Mouse (Mus musculus) neural tube, embryonic 14.5 days (tissue): ENCODE results near the gene Nova1. TPM values are rescaled to one million over a fixed set of nuclear protein-coding genes. Genes with fewer than 3 reads are reported as not detected.
A peak's percentile ranks its signal among the peaks of the same experiment; 100 is the strongest.

Source experiments
- ATAC-seq: fragments of 200-750 bp; cut with Nextera tagmentation; 2 replicates; pipeline ENCODE4 v1.8.0; 2017; ENCODE audit warnings: low read depth, mild to moderate bottlenecking, moderate TSS enrichment, moderate library complexity
- H3K27ac ChIP-seq: fragments of 300-500 bp; sonication (generic); 2 replicates; pipeline ENCODE4 v1.5.1; 2014; ENCODE audit warnings: low read depth, mild to moderate bottlenecking, control low read depth, low read length, moderate library complexity, mixed read lengths
- H3K27me3 ChIP-seq: fragments of 300-500 bp; sonication (generic); 2 replicates; pipeline ENCODE4 v1.6.1; 2014; ENCODE audit warnings: low read length; ENCODE audit not compliant: control insufficient read depth, insufficient read depth
- H3K36me3 ChIP-seq: fragments of 300-500 bp; sonication (generic); 2 replicates; pipeline ENCODE4 v1.6.1; 2014; ENCODE audit warnings: low read length, mixed read lengths; ENCODE audit not compliant: control insufficient read depth, insufficient read depth
- H3K4me1 ChIP-seq: fragments of 300-500 bp; sonication (generic); 2 replicates; pipeline ENCODE4 v1.6.1; 2014; ENCODE audit warnings: low read length; ENCODE audit not compliant: control insufficient read depth, insufficient read depth
- H3K4me2 ChIP-seq: fragments of 300-500 bp; sonication (generic); 2 replicates; pipeline ENCODE4 v1.6.1; 2014; ENCODE audit warnings: mild to moderate bottlenecking, low read depth, low read length, control low read depth
- H3K4me3 ChIP-seq: fragments of 300-500 bp; sonication (generic); 2 replicates; pipeline ENCODE4 v1.5.1; 2014; ENCODE audit warnings: low read depth, low read length, control low read depth, mixed read lengths
- H3K9ac ChIP-seq: fragments of 300-500 bp; sonication (generic); replicated peaks from 2 replicates; pipeline ENCODE4 v1.6.1; 2014; ENCODE audit warnings: low read depth, mild to moderate bottlenecking, control low read depth, low read length, mixed read lengths
- H3K9me3 ChIP-seq: fragments of 300-500 bp; sonication (generic); 2 replicates; pipeline ENCODE4 v1.6.1; 2016; ENCODE audit warnings: low read length; ENCODE audit not compliant: control insufficient read depth
- WGBS: fragments of 180-500 bp; shearing (Covaris S2); extraction: QIAGEN DNeasy Blood & Tissue Kit; methylation state at CpG from one replicate; pipeline ENCODE4 v1.1.7; 2014; 5-methylcytosine and 5-hydroxymethylcytosine counted together
- polyA plus RNA-seq: library from polyadenylated mRNA; unstranded; fragments of >200 nt; fragmentation: Nextera tagmentation; extraction: Ambion mirVana; gene quantifications from 2 replicates; pipeline ENCODE4 v1.2.1, GENCODE M21; 2014

Nova1 gene
- polyA plus RNA-seq, 1 experiment from 2014 or later = 169 TPM

DNA sequence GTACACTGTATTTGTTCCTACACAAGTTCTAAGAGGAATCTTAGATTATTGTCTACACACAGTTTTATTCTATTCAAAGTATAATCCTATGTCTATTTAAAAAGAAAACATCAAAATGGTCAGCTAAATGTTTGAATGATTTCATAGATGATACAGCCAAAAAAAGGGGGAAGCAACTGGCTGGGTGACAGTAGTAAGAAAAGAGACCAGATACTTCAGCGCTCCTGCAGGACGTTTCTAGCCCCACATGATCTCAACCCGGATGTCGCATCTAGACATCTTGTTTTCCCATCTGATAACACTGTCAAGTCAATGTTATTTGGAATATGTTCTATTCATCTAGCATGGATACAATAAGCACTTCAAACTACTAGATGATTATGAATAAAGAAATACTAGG is 99.7 kb downstream of the Nova1 start:
- Histone ChIP-seq H3K27me3 (no peaks in the 10 kb centered on the region), H3K4me3 (no peak overlapping the region), H3K27ac (no peak overlapping the region), H3K9me3 (no peaks in the 10 kb centered on the region), H3K4me1 (0 out of 2 replicates have a peak, but pooled peaks cover 5% of the 10 kb centered on the region), H3K4me2 (no peak overlapping the region), H3K9ac (no peak overlapping the region), H3K36me3 (no peaks in the 10 kb centered on the region)
- ATAC-seq = no peak
- 90% methylated on average over 4 of the region's 4 CpGs for WGBS

DNA sequence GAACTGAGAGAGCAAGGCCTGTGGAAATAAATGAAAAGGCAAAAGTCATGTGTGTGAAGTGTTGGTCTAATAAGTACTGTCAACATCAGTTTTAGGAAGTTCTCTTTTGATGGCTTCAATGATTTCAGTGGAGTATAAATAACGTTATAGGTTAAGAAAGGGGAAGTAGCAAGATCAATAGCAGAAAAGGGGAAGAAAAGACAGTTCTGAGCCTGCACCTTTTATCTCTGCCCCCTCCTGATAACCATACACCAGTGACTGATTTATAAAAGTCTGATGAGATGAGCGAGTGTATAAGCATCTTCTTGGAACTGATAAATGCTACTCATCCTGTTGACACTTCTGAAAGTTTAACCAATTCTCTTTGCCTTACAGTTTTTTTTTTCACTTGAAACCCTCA is 108.6 kb downstream of the Nova1 start:
- no peak for ATAC-seq
- Histone ChIP-seq H3K4me1 (no peaks in the 10 kb centered on the region), H3K4me3 (no peak overlapping the region), H3K27ac (no peak overlapping the region), H3K9ac (no peak overlapping the region), H3K27me3 (no peaks in the 10 kb centered on the region), H3K9me3 (no peaks in the 10 kb centered on the region), H3K4me2 (no peak overlapping the region), H3K36me3 (peaks cover 4% of the 10 kb centered on the region; the same call in 1 of the 2 replicates)
- 82% methylated on average over 2 of the region's 2 CpGs for WGBS

DNA sequence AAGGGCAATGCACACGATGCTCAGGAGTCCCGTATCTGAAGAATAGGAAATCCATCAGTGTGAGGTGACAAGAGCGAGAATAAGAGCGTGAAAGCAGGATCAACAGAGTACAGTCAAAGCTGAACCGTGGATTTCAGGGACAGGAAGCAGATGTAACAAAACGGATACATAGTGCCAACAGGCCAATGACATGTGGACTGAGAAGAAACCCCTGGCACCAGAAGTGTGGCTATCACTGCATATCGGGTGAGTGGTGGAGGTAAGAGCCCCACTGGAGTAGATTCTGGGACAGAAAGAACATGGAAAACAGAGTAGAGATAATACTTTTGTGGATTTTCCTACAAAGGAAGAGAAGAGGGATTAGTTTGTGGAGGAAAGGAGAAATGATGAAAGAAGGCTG is 109.3 kb downstream of the Nova1 start:
- no peak for ATAC-seq
- no peak overlapping the region for H3K9ac ChIP-seq

DNA sequence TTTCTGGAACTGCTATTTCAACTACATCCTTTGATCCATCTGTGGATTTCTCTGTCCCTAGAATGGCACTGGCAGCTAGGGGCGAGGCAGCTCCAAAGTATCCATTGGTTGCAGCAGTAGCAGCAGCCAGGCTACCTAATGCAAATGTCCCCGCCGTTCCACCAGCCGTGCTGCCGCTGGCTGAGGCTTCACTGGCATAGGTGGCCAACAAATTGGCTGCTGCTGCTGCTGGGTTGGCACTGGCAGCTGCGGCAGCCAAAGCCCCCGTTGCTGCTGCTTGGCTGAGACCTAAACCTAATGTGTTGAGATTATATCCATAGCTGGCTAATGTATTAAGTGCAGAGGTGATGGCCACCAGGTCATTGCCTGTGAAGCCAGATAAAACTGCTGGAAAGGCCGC is 118.5 kb downstream of the Nova1 start:
- Histone ChIP-seq H3K4me3 (no peak overlapping the region), H3K4me2 (no peak overlapping the region), H3K9ac (no peak overlapping the region), H3K36me3 (no peaks in the 10 kb centered on the region), H3K4me1 (no peaks in the 10 kb centered on the region), H3K27me3 (no peaks in the 10 kb centered on the region), H3K27ac (no peak overlapping the region; the same call in 1 of the 2 replicates), H3K9me3 (no peaks in the 10 kb centered on the region)
- 75% methylated on average over 8 of the region's 8 CpGs for WGBS
- ATAC-seq = no peak; the same call in 1 of the 2 replicates

More for the DNA sequence above, 109.3 kb downstream of the Nova1 start:
- no peak overlapping the region for H3K27ac ChIP-seq
- H3K4me1 ChIP-seq = no peaks in the 10 kb centered on the region
- peaks cover 4% of the 10 kb centered on the region; the same call in 1 of the 2 replicates for H3K36me3 ChIP-seq
- no peaks in the 10 kb centered on the region for H3K9me3 ChIP-seq
- H3K4me3 ChIP-seq = no peak overlapping the region
- no peak overlapping the region for H3K4me2 ChIP-seq
- WGBS = 87% methylated on average over 7 of the region's 7 CpGs
- H3K27me3 ChIP-seq = no peaks in the 10 kb centered on the region

DNA sequence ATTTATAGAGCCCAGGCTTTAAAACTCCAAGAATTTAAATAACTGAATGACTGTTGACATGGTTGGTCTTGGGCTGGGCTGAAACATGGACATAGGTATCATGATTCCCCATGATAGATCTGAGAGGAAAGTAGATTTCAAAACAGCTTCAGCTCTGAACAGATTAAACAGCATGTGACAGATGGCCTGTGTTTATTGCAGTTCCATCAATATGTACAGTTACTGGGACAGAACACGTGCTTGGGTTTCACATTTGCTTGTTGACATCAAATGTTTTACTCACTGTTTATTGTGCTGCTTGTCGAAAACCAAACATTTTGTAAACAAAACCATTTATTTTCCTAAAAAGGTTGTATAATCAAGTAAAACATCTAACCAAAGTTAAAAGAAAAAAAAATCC is 142.4 kb downstream of the Nova1 start:
- no peak for ATAC-seq
- H3K27me3 ChIP-seq = no peaks in the 10 kb centered on the region
- no peak overlapping the region for H3K4me2 ChIP-seq
- H3K36me3 ChIP-seq = no peaks in the 10 kb centered on the region
- no peak overlapping the region for H3K4me3 ChIP-seq
- H3K9me3 ChIP-seq = no peaks in the 10 kb centered on the region
- H3K27ac ChIP-seq = no peak overlapping the region
- no peaks in the 10 kb centered on the region for H3K4me1 ChIP-seq
- WGBS = 71% methylated on average over 2 of the region's 2 CpGs
- no peak overlapping the region for H3K9ac ChIP-seq

DNA sequence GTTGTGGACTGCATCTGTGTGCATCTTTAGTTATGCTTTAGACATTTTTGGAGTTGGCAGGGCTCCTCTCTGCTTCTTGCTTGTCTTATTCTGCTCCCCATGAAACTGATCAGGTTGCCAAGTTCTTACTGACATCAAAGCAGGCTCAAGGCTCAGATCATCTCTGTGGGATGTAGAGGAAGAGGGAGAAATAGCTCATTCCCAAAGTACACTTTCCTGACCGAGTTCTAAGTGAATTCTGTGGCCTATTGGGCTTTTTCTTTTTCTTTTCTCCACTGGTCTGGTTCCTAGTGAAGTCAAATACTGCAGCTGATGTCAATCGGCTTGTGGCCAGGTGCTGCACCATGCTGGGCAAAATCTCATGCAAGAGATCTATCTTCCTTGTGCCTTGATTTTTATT is 152.0 kb downstream of the Nova1 start:
- WGBS = 61% methylated on average over 2 of the region's 2 CpGs
- no peaks in the 10 kb centered on the region for H3K27me3 ChIP-seq
- H3K9me3 ChIP-seq = no peaks in the 10 kb centered on the region
- no peaks in the 10 kb centered on the region for H3K4me1 ChIP-seq
- H3K27ac ChIP-seq = no peak overlapping the region
- no peak overlapping the region for H3K4me3 ChIP-seq
- no peak for ATAC-seq
- H3K36me3 ChIP-seq = no peaks in the 10 kb centered on the region
- no peak overlapping the region for H3K4me2 ChIP-seq
- no peak overlapping the region for H3K9ac ChIP-seq

DNA sequence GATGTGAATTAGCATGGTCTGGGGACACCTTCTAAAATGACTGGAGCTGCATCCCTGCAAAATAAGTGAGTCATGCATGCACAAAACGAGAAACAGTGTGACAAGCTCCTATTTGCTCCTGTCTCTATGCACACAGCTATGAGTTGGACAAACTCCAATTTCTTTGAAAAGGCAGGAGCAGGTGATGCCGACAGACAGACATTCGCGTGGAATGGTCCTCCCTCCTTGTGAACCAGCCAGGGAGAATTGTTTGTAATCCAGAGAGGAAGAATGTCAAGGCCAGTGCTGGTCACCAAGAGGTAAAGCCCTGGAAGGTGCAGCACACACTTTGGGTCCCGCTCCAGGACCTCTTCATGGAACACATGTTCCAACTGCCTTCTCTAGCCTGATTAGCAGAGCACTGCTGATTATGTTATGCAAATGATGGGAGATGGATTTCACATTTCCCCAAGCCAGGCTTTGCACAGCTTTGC is 172.6 kb downstream of the Nova1 start:
- no peak overlapping the region for H3K4me2 ChIP-seq
- ATAC-seq = peak; percentile 69; the same call in 1 of the 2 replicates
- H3K36me3 ChIP-seq = no peaks in the 10 kb centered on the region
- no peaks in the 10 kb centered on the region for H3K9me3 ChIP-seq
- no peak overlapping the region for H3K4me3 ChIP-seq
- H3K4me1 ChIP-seq = no peaks in the 10 kb centered on the region
- H3K9ac ChIP-seq = no peak overlapping the region
- H3K27me3 ChIP-seq = no peaks in the 10 kb centered on the region
- 56% methylated on average over 5 of the region's 5 CpGs for WGBS
- no peak overlapping the region for H3K27ac ChIP-seq

DNA sequence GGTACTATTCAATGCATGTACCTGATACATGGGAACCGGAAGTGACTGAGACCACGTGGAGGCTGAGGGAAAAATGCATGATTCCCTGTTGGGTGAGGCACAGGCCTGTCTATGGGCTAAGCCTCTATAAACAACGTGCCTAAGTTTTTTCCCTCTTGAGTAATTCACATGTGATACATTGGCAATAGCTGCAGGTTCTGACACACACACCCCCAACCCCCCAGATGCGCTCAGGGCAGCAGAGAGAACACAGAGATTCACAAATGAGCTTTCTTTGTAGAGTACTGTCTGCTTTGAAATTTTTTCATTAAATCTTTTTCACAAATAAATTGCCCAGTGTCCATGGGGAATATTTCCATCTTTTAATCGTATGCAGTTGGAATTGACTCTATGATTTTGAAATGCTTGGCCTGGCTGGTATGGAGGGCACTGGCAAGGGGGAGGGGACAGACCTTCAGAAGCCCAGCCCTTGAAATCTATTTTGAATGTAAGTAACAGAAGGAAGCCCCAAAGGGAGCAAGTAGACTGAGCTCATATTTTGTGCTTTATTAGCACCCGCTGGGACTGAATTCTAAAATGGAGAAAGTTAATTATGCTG is 173.3 kb downstream of the Nova1 start:
- Histone ChIP-seq H3K9ac (no peak overlapping the region), H3K9me3 (no peaks in the 10 kb centered on the region), H3K36me3 (no peaks in the 10 kb centered on the region), H3K27ac (no peak overlapping the region), H3K4me1 (no peaks in the 10 kb centered on the region), H3K27me3 (no peaks in the 10 kb centered on the region), H3K4me2 (no peak overlapping the region), H3K4me3 (no peak overlapping the region)
- peak; percentile 48; the same call in 1 of the 2 replicates for ATAC-seq
- WGBS = 59% methylated on average over 6 of the region's 6 CpGs
